Mouse (Mus musculus): ENCODE measurements at regions not wholly inside any gene's neighbourhood (a gene's known extent, or its start where the extent isn't known, plus 50 kb on each side); places are given as distances from the start of the nearest gene placed in this dataset.

GRCm38 (mm10) chr17:10024323-10024722, 295.3 kb downstream of the Qk start:
- TF ChIP-seq CTCF (IDR thresholded peaks at IDR 0.05; ENCODE audit: low read depth) = no peak
- Histone ChIP-seq H3K27me3 (ENCODE audit: insufficient read depth, low read length) (no peaks in the 10 kb centered on the region), H3K4me3 (replicated peaks; ENCODE audit: low read depth, low read length) (no peak overlapping the region), H3K36me3 (ENCODE audit: insufficient read depth, low read length) (no peaks in the 10 kb centered on the region), H3K9me3 (replicated peaks; ENCODE audit: low read length) (no peaks in the 10 kb centered on the region), H3K4me2 (ENCODE audit: low read length) (no peak overlapping the region), H3K9ac (ENCODE audit: low read depth, low read length) (no peak overlapping the region), H3K4me1 (replicated peaks; ENCODE audit: insufficient read depth, low read length) (no peaks in the 10 kb centered on the region), H3K27ac (no peak overlapping the region)
- ATAC-seq (replicated peaks; ENCODE audit: low FRiP score, low read depth) = no peak
- DNase-seq (ENCODE audit: low spot score) = no peak

GRCm38 (mm10) chr17:10012161-10012560, 307.5 kb downstream of the Qk start:
- Histone ChIP-seq H3K4me3 (replicated peaks; ENCODE audit: low read depth, low read length) (no peak overlapping the region), H3K27me3 (ENCODE audit: insufficient read depth, low read length) (no peaks in the 10 kb centered on the region), H3K4me1 (replicated peaks; ENCODE audit: insufficient read depth, low read length) (no peaks in the 10 kb centered on the region), H3K27ac (no peak overlapping the region), H3K9me3 (replicated peaks; ENCODE audit: low read length) (no peaks in the 10 kb centered on the region), H3K9ac (ENCODE audit: low read depth, low read length) (no peak overlapping the region), H3K4me2 (ENCODE audit: low read length) (no peak overlapping the region), H3K36me3 (ENCODE audit: insufficient read depth, low read length) (no peaks in the 10 kb centered on the region)
- TF ChIP-seq CTCF (IDR thresholded peaks at IDR 0.05; ENCODE audit: low read depth) = no peak
- ATAC-seq (replicated peaks; ENCODE audit: low FRiP score, low read depth) (no peak), DNase-seq (ENCODE audit: low spot score) (no peak)
- 49% methylated on average over 3 of the region's 3 CpGs for WGBS

GRCm38 (mm10) chr17:10011728-10012127, 307.9 kb downstream of the Qk start:
- no peak for TF ChIP-seq CTCF (IDR thresholded peaks at IDR 0.05; ENCODE audit: low read depth)
- H3K27ac ChIP-seq = no peak overlapping the region
- H3K36me3 ChIP-seq (ENCODE audit: insufficient read depth, low read length) = no peaks in the 10 kb centered on the region
- ATAC-seq (replicated peaks; ENCODE audit: low FRiP score, low read depth) (no peak), DNase-seq (ENCODE audit: low spot score) (no peak)
- H3K4me1 ChIP-seq (replicated peaks; ENCODE audit: insufficient read depth, low read length) = no peaks in the 10 kb centered on the region
- no peaks in the 10 kb centered on the region for H3K9me3 ChIP-seq (replicated peaks; ENCODE audit: low read length)
- H3K4me3 ChIP-seq (replicated peaks; ENCODE audit: low read depth, low read length) = no peak overlapping the region
- no peaks in the 10 kb centered on the region for H3K27me3 ChIP-seq (ENCODE audit: insufficient read depth, low read length)
- WGBS = 56% methylated on average over 8 of the region's 8 CpGs
- H3K9ac ChIP-seq (ENCODE audit: low read depth, low read length) = no peak overlapping the region
- H3K4me2 ChIP-seq (ENCODE audit: low read length) = no peak overlapping the region

GRCm38 (mm10) chr17:10001071-10001591, 318.5 kb downstream of the Qk start:
- H3K36me3 ChIP-seq (ENCODE audit: insufficient read depth, low read length) = no peaks in the 10 kb centered on the region
- no peak overlapping the region for H3K4me3 ChIP-seq (replicated peaks; ENCODE audit: low read depth, low read length)
- 51% methylated on average over 7 of the region's 7 CpGs for WGBS
- ATAC-seq (replicated peaks; ENCODE audit: low FRiP score, low read depth) (0 out of 2 replicates have a peak, but pooled peaks have one; percentile 21), DNase-seq (ENCODE audit: low spot score) (peak; percentile 64)
- no peak overlapping the region for H3K9ac ChIP-seq (ENCODE audit: low read depth, low read length)
- no peaks in the 10 kb centered on the region for H3K4me1 ChIP-seq (replicated peaks; ENCODE audit: insufficient read depth, low read length)
- TF ChIP-seq CTCF (IDR thresholded peaks at IDR 0.05; ENCODE audit: low read depth) = no peak
- H3K9me3 ChIP-seq (replicated peaks; ENCODE audit: low read length) = no peaks in the 10 kb centered on the region
- H3K4me2 ChIP-seq (ENCODE audit: low read length) = no peak overlapping the region
- H3K27me3 ChIP-seq (ENCODE audit: insufficient read depth, low read length) = no peaks in the 10 kb centered on the region
- H3K27ac ChIP-seq = no peak overlapping the region

GRCm38 (mm10) chr17:9995321-9995720, 324.3 kb downstream of the Qk start:
- no peaks in the 10 kb centered on the region for H3K4me1 ChIP-seq (replicated peaks; ENCODE audit: insufficient read depth, low read length)
- no peak overlapping the region for H3K4me2 ChIP-seq (ENCODE audit: low read length)
- H3K9ac ChIP-seq (ENCODE audit: low read depth, low read length) = no peak overlapping the region
- no peak for ATAC-seq (replicated peaks; ENCODE audit: low FRiP score, low read depth)
- no peaks in the 10 kb centered on the region for H3K27me3 ChIP-seq (ENCODE audit: insufficient read depth, low read length)
- no peaks in the 10 kb centered on the region for H3K9me3 ChIP-seq (replicated peaks; ENCODE audit: low read length)
- no peak overlapping the region for H3K4me3 ChIP-seq (replicated peaks; ENCODE audit: low read depth, low read length)
- no peak for DNase-seq (ENCODE audit: low spot score)
- WGBS = 67% methylated on average over 5 of the region's 5 CpGs
- TF ChIP-seq CTCF (IDR thresholded peaks at IDR 0.05; ENCODE audit: low read depth) = no peak
- no peak overlapping the region for H3K27ac ChIP-seq
- no peaks in the 10 kb centered on the region for H3K36me3 ChIP-seq (ENCODE audit: insufficient read depth, low read length)

GRCm38 (mm10) chr17:9990744-9991143, 321.2 kb upstream of the Pabpc6 start:
- no peak for TF ChIP-seq CTCF (IDR thresholded peaks at IDR 0.05; ENCODE audit: low read depth)
- H3K4me1 ChIP-seq (replicated peaks; ENCODE audit: insufficient read depth, low read length) = no peaks in the 10 kb centered on the region
- no peak overlapping the region for H3K27ac ChIP-seq
- H3K4me2 ChIP-seq (ENCODE audit: low read length) = no peak overlapping the region
- H3K27me3 ChIP-seq (ENCODE audit: insufficient read depth, low read length) = no peaks in the 10 kb centered on the region
- no peak overlapping the region for H3K4me3 ChIP-seq (replicated peaks; ENCODE audit: low read depth, low read length)
- 90% methylated on average over 1 of the region's 1 CpGs for WGBS
- ATAC-seq (replicated peaks; ENCODE audit: low FRiP score, low read depth) (no peak), DNase-seq (ENCODE audit: low spot score) (no peak)
- H3K9ac ChIP-seq (ENCODE audit: low read depth, low read length) = no peak overlapping the region
- H3K9me3 ChIP-seq (replicated peaks; ENCODE audit: low read length) = no peaks in the 10 kb centered on the region
- H3K36me3 ChIP-seq (ENCODE audit: insufficient read depth, low read length) = no peaks in the 10 kb centered on the region

- ATAC-seq (replicated peaks; ENCODE audit: low FRiP score, low read depth) = no peak
- Histone ChIP-seq H3K4me2 (ENCODE audit: low read length) (no peak overlapping the region), H3K27ac (no peak overlapping the region), H3K9me3 (replicated peaks; ENCODE audit: low read length) (no peaks in the 10 kb centered on the region), H3K27me3 (ENCODE audit: insufficient read depth, low read length) (no peaks in the 10 kb centered on the region), H3K4me3 (replicated peaks; ENCODE audit: low read depth, low read length) (no peak overlapping the region), H3K4me1 (replicated peaks; ENCODE audit: insufficient read depth, low read length) (no peaks in the 10 kb centered on the region), H3K36me3 (ENCODE audit: insufficient read depth, low read length) (no peaks in the 10 kb centered on the region), H3K9ac (ENCODE audit: low read depth, low read length) (no peak overlapping the region)
- WGBS = 89% methylated on average over 3 of the region's 3 CpGs
- TF ChIP-seq CTCF (IDR thresholded peaks at IDR 0.05; ENCODE audit: low read depth) = no peak
- no peak for DNase-seq (ENCODE audit: low spot score)
Observed at GRCm38 (mm10) chr17:9981273-9981672, 311.8 kb upstream of the Pabpc6 start.

Data from kidney, postnatal 0 days (tissue).